8 mouse cellular contexts compared by ENCODE assay signal in genomic region chr10:67862331-67862730, GRCm38 (mm10). TPM values are rescaled to one million over a fixed set of nuclear protein-coding genes. Genes with fewer than 3 reads are reported as not detected.
DNase-seq lines count a peak whose midpoint lies in the region; ATAC-seq and TF ChIP-seq lines count a peak whose summit lies in the region.
"Had no signal": no experiment of that assay in that cellular context is flagged by ENCODE, and none has a peak within 500 bp of the region (broad histone marks: within the 10 kb centered on the region; RNA-seq: fewer than 3 reads in every experiment).

No protein-coding gene starts in this region.

- no peak overlapping the region for H3K9ac ChIP-seq in kidney, embryonic 14.5 days (ENCODE audit: low read depth, low read length)
- H3K9ac ChIP-seq: midbrain, embryonic 12.5 days had no signal

- intact Hi-C loops in left cerebral cortex, adult 2 months (cut with DNase I): loop anchor here (2.0 to 10.0 kb wide), 3 partner anchors 122 to 412 kb away; partner anchors contain the start of gene Arid5b
- intact Hi-C loops in left cerebral cortex, postnatal 36 days (cut with DNase I): loop anchor here (1.0 to 5.0 kb wide), 2 partner anchors 134 to 275 kb away; no protein-coding TSS in a partner anchor

- peak overlapping the region; percentile 19; the same call in 1 of the 2 replicates for H3K4me2 ChIP-seq in kidney, embryonic 14.5 days (replicated peaks; ENCODE audit: low read depth, low read length)
- H3K4me2 ChIP-seq: midbrain, embryonic 12.5 days had no signal

- H3K36me3 ChIP-seq in kidney, embryonic 14.5 days (ENCODE audit: control insufficient read depth, insufficient read depth, low read length): no peaks in the 10 kb centered on the region
- H3K36me3 ChIP-seq: midbrain, embryonic 12.5 days had no signal

- no peaks in the 10 kb centered on the region for H3K9me3 ChIP-seq in kidney, embryonic 14.5 days (ENCODE audit: control insufficient read depth, low read length)
- H3K9me3 ChIP-seq: midbrain, embryonic 12.5 days had no signal

- no peak overlapping the region for H3K27ac ChIP-seq in left cerebral cortex, adult 2 months
- no peak overlapping the region for H3K27ac ChIP-seq in kidney, embryonic 14.5 days (ENCODE audit: low read depth, low read length)
- H3K27ac ChIP-seq: midbrain, embryonic 12.5 days had no signal

- 12% methylated on average over 7 of the region's 7 CpGs for WGBS in kidney, embryonic 14.5 days

- no peaks in the 10 kb centered on the region for H3K27me3 ChIP-seq in kidney, embryonic 14.5 days (ENCODE audit: control insufficient read depth, insufficient read depth, low read length)

- H3K4me1 ChIP-seq in kidney, embryonic 14.5 days (ENCODE audit: control insufficient read depth, insufficient read depth, low read length): no peaks in the 10 kb centered on the region
- H3K4me1 ChIP-seq: midbrain, embryonic 12.5 days had no signal

- no peak for DNase-seq in left cerebral cortex, adult 2 months (ENCODE audit: extremely low spot score in 1 of 2, low spot score in 2 of 2)
- DNase-seq in left cerebral cortex, postnatal 36 days (ENCODE audit: low spot score in 2 of 2): no peak
- peak; percentile 55 for DNase-seq in ES-CJ7 (ENCODE audit: low read depth, low spot score)
- peak; percentile 7 for DNase-seq in c-Kit-positive CD71-positive TER-119-negative erythroid progenitor cells, embryonic 14.5 days (ENCODE audit: low read depth)
- no peak for DNase-seq in urinary bladder, adult 2 months (ENCODE audit: low spot score)

- H3K4me3 ChIP-seq in left cerebral cortex, adult 2 months: no peak overlapping the region
- no peak overlapping the region for H3K4me3 ChIP-seq in kidney, embryonic 14.5 days (ENCODE audit: low read length)
- H3K4me3 ChIP-seq: midbrain, embryonic 12.5 days had no signal

- TF ChIP-seq CTCF in left cerebral cortex, adult 2 months (IDR thresholded peaks at IDR 0.05): peak; percentile 82

- ATAC-seq in kidney, embryonic 14.5 days (ENCODE audit: low FRiP score, low TSS enrichment): no peak
- ATAC-seq in neutrophil, adult 5-6 weeks (ENCODE audit: extremely low read depth, insufficient number of reproducible peaks, low FRiP score, poor library complexity, severe bottlenecking): peak; percentile 18; the same call in 1 of the 2 replicates

RNA-seq across cellular contexts. Expression of gene Zfp365, which starts 50.1 kb away (rescaled TPM):
- 100 to 1,000 TPM; 456 to 474 TPM for total RNA-seq in left cerebral cortex, adult 2 months (2021)
- total RNA-seq in left cerebral cortex, postnatal 36 days (2021): 100 to 1,000 TPM; 454 to 507 TPM
- 0.81 and 1.1 TPM in 2 replicates for polyA plus RNA-seq in kidney, embryonic 14.5 days (2014; fragmentation: Nextera tagmentation; extraction: Ambion mirVana)
- 0.47 and 0.49 TPM in 2 replicates for total RNA-seq in neutrophil, adult 5-6 weeks (2017)
- polyA plus RNA-seq in urinary bladder, adult 2 months (2012; rRNA removed): 0.80 and 1.1 TPM in 2 replicates

Comparison
In these comparisons a context has a peak if more than half of its experiments do, and no peak if none do; other contexts are left out.
1. DNase-seq: peak in ES-CJ7 (single experiment) and c-Kit-positive CD71-positive TER-119-negative erythroid progenitor cells, embryonic 14.5 days (single experiment); none in left cerebral cortex, adult 2 months (0 of 2), left cerebral cortex, postnatal 36 days (0 of 2) and urinary bladder, adult 2 months (single experiment).
2. RNA of gene Zfp365, which starts 50.1 kb away (total RNA-seq): 454 to 507 TPM in left cerebral cortex, postnatal 36 days and 456 to 474 TPM in left cerebral cortex, adult 2 months; 0.47 to 0.49 TPM in neutrophil, adult 5-6 weeks; every median in the first group is over 100 times any median in the second.